In the genomic region with DNA sequence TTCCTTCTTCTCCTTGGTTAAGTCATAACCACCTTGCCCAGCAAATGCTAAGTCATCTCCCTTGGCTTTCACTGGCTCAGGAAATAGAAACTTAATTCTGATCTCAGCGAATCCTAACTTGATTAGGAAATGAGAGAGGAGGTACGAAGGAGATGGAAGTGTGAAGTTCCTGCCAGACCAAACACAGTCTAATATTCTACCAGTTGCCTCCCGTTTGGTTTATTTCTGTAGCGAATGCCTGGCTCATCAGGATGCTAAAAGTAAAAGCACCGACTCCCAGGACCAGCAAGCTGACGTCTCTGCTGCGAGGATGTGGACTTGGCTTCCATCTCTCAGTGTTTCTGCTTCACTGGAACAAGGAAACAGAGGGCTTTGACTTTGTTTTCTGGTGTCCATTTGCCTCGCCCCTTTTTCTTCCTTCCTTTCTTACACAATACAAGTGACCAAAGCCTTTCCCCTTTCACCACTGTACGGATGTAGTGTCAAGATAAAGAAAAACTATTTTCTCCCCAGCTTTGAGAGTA, we compare ENCODE assay signal across 10 mouse cellular contexts.
DNase-seq lines count a peak whose midpoint lies in the region; ATAC-seq and TF ChIP-seq lines count a peak whose summit lies in the region.
"Had no signal": no experiment of that assay in that cellular context is flagged by ENCODE, and none has a peak within 500 bp of the region (broad histone marks: within the 10 kb centered on the region; RNA-seq: fewer than 3 reads in every experiment).

No protein-coding gene starts in this region.

- H3K4me3 ChIP-seq in intestine, embryonic 16.5 days (ENCODE audit: low read length) = no peak overlapping the region
- H3K4me3 ChIP-seq in intestine, postnatal 0 days (ENCODE audit: low read depth, low read length) = no peak overlapping the region
- H3K4me3 ChIP-seq in heart, embryonic 13.5 days = no peak overlapping the region
- H3K4me3 ChIP-seq in liver, embryonic 12.5 days = no peak overlapping the region
- H3K4me3 ChIP-seq: intestine, embryonic 15.5 days; midbrain, embryonic 13.5 days had no signal

- H3K27me3 ChIP-seq in intestine, embryonic 16.5 days (replicated peaks; ENCODE audit: control insufficient read depth, insufficient read depth, low read length) = no peaks in the 10 kb centered on the region
- H3K27me3 ChIP-seq in intestine, postnatal 0 days (replicated peaks; ENCODE audit: control insufficient read depth, insufficient read depth, low read length) = no peaks in the 10 kb centered on the region
- no peaks in the 10 kb centered on the region for H3K27me3 ChIP-seq in heart, embryonic 13.5 days (replicated peaks)
- 0 out of 2 replicates have a peak, but pooled peaks cover 6% of the 10 kb centered on the region for H3K27me3 ChIP-seq in liver, embryonic 12.5 days (replicated peaks)
- H3K27me3 ChIP-seq: intestine, embryonic 15.5 days; midbrain, embryonic 13.5 days had no signal

- WGBS in intestine, embryonic 16.5 days = 69% methylated on average over 9 of the region's 9 CpGs
- 71% methylated on average over 9 of the region's 9 CpGs for WGBS in intestine, postnatal 0 days
- 56% methylated on average over 9 of the region's 9 CpGs for WGBS in heart, embryonic 13.5 days
- WGBS in liver, embryonic 12.5 days (ENCODE audit: insufficient replicate concordance) = 16% methylated on average over 9 of the region's 9 CpGs

- no peaks in the 10 kb centered on the region for H3K9me3 ChIP-seq in intestine, embryonic 16.5 days (ENCODE audit: control insufficient read depth, low read length)
- H3K9me3 ChIP-seq in intestine, postnatal 0 days (ENCODE audit: control insufficient read depth) = no peaks in the 10 kb centered on the region
- H3K9me3 ChIP-seq in heart, embryonic 13.5 days = no peaks in the 10 kb centered on the region
- no peaks in the 10 kb centered on the region for H3K9me3 ChIP-seq in liver, embryonic 12.5 days (replicated peaks)
- H3K9me3 ChIP-seq: intestine, embryonic 15.5 days; midbrain, embryonic 13.5 days had no signal

- no peak for ATAC-seq in intestine, embryonic 16.5 days
- no peak for ATAC-seq in intestine, postnatal 0 days
- no peak; the same call in 1 of the 2 replicates for ATAC-seq in heart, embryonic 13.5 days (ENCODE audit: extremely low read depth, insufficient number of reproducible peaks, low FRiP score, low TSS enrichment)
- no peak for ATAC-seq in liver, embryonic 12.5 days
- ATAC-seq: midbrain, embryonic 13.5 days had no signal

- H3K9ac ChIP-seq in intestine, embryonic 16.5 days (ENCODE audit: low read depth, low read length) = no peak overlapping the region
- H3K9ac ChIP-seq in intestine, postnatal 0 days (ENCODE audit: low read depth, low read length) = no peak overlapping the region
- no peak overlapping the region for H3K9ac ChIP-seq in heart, embryonic 13.5 days
- no peak overlapping the region for H3K9ac ChIP-seq in liver, embryonic 12.5 days
- H3K9ac ChIP-seq: intestine, embryonic 15.5 days; midbrain, embryonic 13.5 days had no signal

- peak; percentile 21 for DNase-seq in skeletal muscle tissue, adult 2 months (ENCODE audit: low read depth, low spot score)
- no peak for DNase-seq in neural tube, embryonic 10.5 days (ENCODE audit: extremely low spot score, low spot score)
- no peak for DNase-seq in B cell, adult 2 months
- no peak for DNase-seq in adrenal gland, postnatal 4 days (ENCODE audit: low spot score in 2 of 2)

- no peaks in the 10 kb centered on the region for H3K4me1 ChIP-seq in intestine, embryonic 16.5 days (ENCODE audit: control insufficient read depth, insufficient read depth, low read length)
- H3K4me1 ChIP-seq in intestine, postnatal 0 days (replicated peaks; ENCODE audit: control insufficient read depth, insufficient read depth, low read length) = no peaks in the 10 kb centered on the region
- peaks cover 2% of the 10 kb centered on the region for H3K4me1 ChIP-seq in heart, embryonic 13.5 days
- H3K4me1 ChIP-seq in liver, embryonic 12.5 days = peaks cover 4% of the 10 kb centered on the region; the same call in 1 of the 2 replicates
- H3K4me1 ChIP-seq: intestine, embryonic 15.5 days had no signal

- no peak overlapping the region for H3K4me2 ChIP-seq in intestine, embryonic 16.5 days (ENCODE audit: low read depth, low read length)
- H3K4me2 ChIP-seq in intestine, postnatal 0 days (replicated peaks; ENCODE audit: low read depth) = no peak overlapping the region
- 0 out of 2 replicates have a peak overlapping the region, but pooled peaks have one; percentile 2 for H3K4me2 ChIP-seq in heart, embryonic 13.5 days
- no peak overlapping the region for H3K4me2 ChIP-seq in liver, embryonic 12.5 days
- H3K4me2 ChIP-seq: intestine, embryonic 15.5 days; midbrain, embryonic 13.5 days had no signal

- no peaks in the 10 kb centered on the region for H3K36me3 ChIP-seq in intestine, embryonic 16.5 days (ENCODE audit: control insufficient read depth, insufficient read depth, low read length)
- H3K36me3 ChIP-seq in intestine, postnatal 0 days (ENCODE audit: control insufficient read depth, insufficient read depth) = no peaks in the 10 kb centered on the region
- H3K36me3 ChIP-seq in heart, embryonic 13.5 days = no peaks in the 10 kb centered on the region
- no peaks in the 10 kb centered on the region for H3K36me3 ChIP-seq in liver, embryonic 12.5 days
- H3K36me3 ChIP-seq: intestine, embryonic 15.5 days; midbrain, embryonic 13.5 days had no signal

- TF ChIP-seq CTCF in intestine, postnatal 0 days (IDR thresholded peaks at IDR 0.05; ENCODE audit: low read depth) = no peak

- H3K27ac ChIP-seq in intestine, embryonic 16.5 days (ENCODE audit: low read length) = 0 out of 2 replicates have a peak overlapping the region, but pooled peaks have one; percentile 5
- H3K27ac ChIP-seq in intestine, postnatal 0 days (ENCODE audit: low read depth, low read length) = no peak overlapping the region
- peak overlapping the region; percentile 77 for H3K27ac ChIP-seq in heart, embryonic 13.5 days (replicated peaks)
- peak overlapping the region; percentile 30; the same call in 1 of the 2 replicates for H3K27ac ChIP-seq in liver, embryonic 12.5 days
- H3K27ac ChIP-seq: intestine, embryonic 15.5 days; midbrain, embryonic 13.5 days had no signal
